8 mouse cellular contexts compared by ENCODE assay signal in genomic region chr7:102066363-102066762, GRCm38 (mm10). TPM values are rescaled to one million over a fixed set of nuclear protein-coding genes. Genes with fewer than 3 reads are reported as not detected.
DNase-seq lines count a peak whose midpoint lies in the region; ATAC-seq lines count a peak whose summit lies in the region.

No protein-coding gene starts in this region.

- intact Hi-C loops in heart, postnatal 14 days (cut with DNase I), result no loop called here

- H3K27me3 ChIP-seq in heart, embryonic 14.5 days (ENCODE audit: control insufficient read depth, insufficient read depth, low read length), result no peaks in the 10 kb centered on the region
- H3K27me3 ChIP-seq in hindbrain, embryonic 13.5 days, result no peaks in the 10 kb centered on the region
- H3K27me3 ChIP-seq in midbrain, embryonic 12.5 days, result no peaks in the 10 kb centered on the region

- 68% methylated on average over 6 of the region's 6 CpGs for WGBS in heart, embryonic 14.5 days
- 83% methylated on average over 6 of the region's 6 CpGs for WGBS in hindbrain, embryonic 13.5 days
- 83% methylated on average over 6 of the region's 6 CpGs for WGBS in midbrain, embryonic 12.5 days

- H3K9me3 ChIP-seq in heart, embryonic 14.5 days (ENCODE audit: control insufficient read depth, low read length), result no peaks in the 10 kb centered on the region
- H3K9me3 ChIP-seq in hindbrain, embryonic 13.5 days, result no peaks in the 10 kb centered on the region
- no peaks in the 10 kb centered on the region for H3K9me3 ChIP-seq in midbrain, embryonic 12.5 days

- peaks cover 5 to 16% of the 10 kb centered on the region in 2 experiments; a peak in 3 of 4 replicates for H3K4me1 ChIP-seq in heart, embryonic 14.5 days (ENCODE audit: control insufficient read depth in 2 of 2, insufficient read depth in 2 of 2, low read length in 2 of 2)
- peaks cover 33% of the 10 kb centered on the region for H3K4me1 ChIP-seq in hindbrain, embryonic 13.5 days (replicated peaks)
- H3K4me1 ChIP-seq in midbrain, embryonic 12.5 days, result peaks cover 22% of the 10 kb centered on the region

- no peak for ATAC-seq in heart, embryonic 14.5 days (ENCODE audit: insufficient number of reproducible peaks, insufficient read depth, low FRiP score, low read depth)
- ATAC-seq in hindbrain, embryonic 13.5 days (ENCODE audit: low FRiP score), result no peak
- ATAC-seq in midbrain, embryonic 12.5 days (ENCODE audit: low FRiP score, low read depth), result no peak
- ATAC-seq in monocyte, adult 5-6 weeks (replicated peaks; ENCODE audit: insufficient number of reproducible peaks, low FRiP score, low TSS enrichment, poor library complexity, severe bottlenecking), result no peak

- H3K4me3 ChIP-seq in heart, embryonic 14.5 days (ENCODE audit: control insufficient read depth in 1 of 2, insufficient read depth in 1 of 2, low read depth in 1 of 2, low read length in 2 of 2), result peak overlapping the region; percentile 15 to 74
- peak overlapping the region; percentile 79 for H3K4me3 ChIP-seq in hindbrain, embryonic 13.5 days
- peak overlapping the region; percentile 66 for H3K4me3 ChIP-seq in midbrain, embryonic 12.5 days

- no peak overlapping the region for H3K27ac ChIP-seq in heart, embryonic 14.5 days (replicated peaks in 1 of 2; ENCODE audit: control insufficient read depth in 1 of 2, insufficient read depth in 1 of 2, low read depth in 2 of 2, low read length in 2 of 2)
- H3K27ac ChIP-seq in hindbrain, embryonic 13.5 days, result no peak overlapping the region
- H3K27ac ChIP-seq in midbrain, embryonic 12.5 days (replicated peaks), result no peak overlapping the region

- H3K4me2 ChIP-seq in heart, embryonic 14.5 days (ENCODE audit: low read length), result peak overlapping the region; percentile 78
- peak overlapping the region; percentile 83 for H3K4me2 ChIP-seq in hindbrain, embryonic 13.5 days
- peak overlapping the region; percentile 72 for H3K4me2 ChIP-seq in midbrain, embryonic 12.5 days (replicated peaks)

- H3K36me3 ChIP-seq in heart, embryonic 14.5 days (ENCODE audit: control insufficient read depth, insufficient read depth, low read length), result peaks cover 12% of the 10 kb centered on the region
- H3K36me3 ChIP-seq in hindbrain, embryonic 13.5 days, result peaks cover 4% of the 10 kb centered on the region
- H3K36me3 ChIP-seq in midbrain, embryonic 12.5 days, result no peaks in the 10 kb centered on the region; the same call in 1 of the 2 replicates

- H3K9ac ChIP-seq in heart, embryonic 14.5 days (ENCODE audit: low read length), result peak overlapping the region; percentile 80
- H3K9ac ChIP-seq in hindbrain, embryonic 13.5 days, result peak overlapping the region; percentile 83
- H3K9ac ChIP-seq in midbrain, embryonic 12.5 days (replicated peaks), result peak overlapping the region; percentile 67; the same call in 1 of the 2 replicates

- no peak for DNase-seq in heart, postnatal 14 days
- DNase-seq in R1 (ENCODE audit: low read depth, low spot score), result peak; percentile 30
- no peak for DNase-seq in spleen, postnatal 4 days (ENCODE audit: low spot score in 2 of 2)
- no peak for DNase-seq in embryo, embryonic 10.5 days (ENCODE audit: low spot score)

RNA-seq across cellular contexts. Expression of gene Xntrpc, which starts 0.8 kb away (rescaled TPM):
- polyA plus RNA-seq in heart, embryonic 14.5 days (2014; fragmentation: Nextera tagmentation; extraction: Ambion mirVana), result 0.78 and 1.1 TPM in 2 replicates
- total RNA-seq in heart, postnatal 14 days (2021), result under 1 TPM; 0.61 to 0.84 TPM
- 1.2 and 1.4 TPM in 2 replicates for polyA plus RNA-seq in hindbrain, embryonic 13.5 days (2015; fragmentation: Nextera tagmentation; extraction: Ambion mirVana)
- 1.3 and 2.2 TPM in 2 replicates for polyA plus RNA-seq in midbrain, embryonic 12.5 days (2016; fragmentation: Nextera tagmentation; extraction: Ambion mirVana)
- total RNA-seq in monocyte, adult 5-6 weeks (2017), result 0.87 TPM in 1 of 3 replicates, not detected in the others

RNA-seq across cellular contexts. Expression of gene Xndc1, which starts 1.1 kb away (rescaled TPM):
- 14.9 and 16.2 TPM in 2 replicates for polyA plus RNA-seq in heart, embryonic 14.5 days (2014; fragmentation: Nextera tagmentation; extraction: Ambion mirVana)
- 10 to 100 TPM in 1 of 2 experiments, 1 to 10 TPM in 1; 8.9 to 10.2 TPM for total RNA-seq in heart, postnatal 14 days (2021)
- polyA plus RNA-seq in hindbrain, embryonic 13.5 days (2015; fragmentation: Nextera tagmentation; extraction: Ambion mirVana), result 28.0 and 28.8 TPM in 2 replicates
- polyA plus RNA-seq in midbrain, embryonic 12.5 days (2016; fragmentation: Nextera tagmentation; extraction: Ambion mirVana), result 43.0 and 43.3 TPM in 2 replicates
- 10.8 to 18.4 TPM (median 13.2 TPM) in 3 replicates for total RNA-seq in monocyte, adult 5-6 weeks (2017)

RNA-seq across cellular contexts. Expression of gene Rnf121, which starts 1.1 kb away (rescaled TPM):
- 16.2 and 16.9 TPM in 2 replicates for polyA plus RNA-seq in heart, embryonic 14.5 days (2014; fragmentation: Nextera tagmentation; extraction: Ambion mirVana)
- total RNA-seq in heart, postnatal 14 days (2021), result 10 to 100 TPM; 19.8 to 21.5 TPM
- 31.2 and 32.8 TPM in 2 replicates for polyA plus RNA-seq in hindbrain, embryonic 13.5 days (2015; fragmentation: Nextera tagmentation; extraction: Ambion mirVana)
- polyA plus RNA-seq in midbrain, embryonic 12.5 days (2016; fragmentation: Nextera tagmentation; extraction: Ambion mirVana), result 28.9 and 29.0 TPM in 2 replicates
- total RNA-seq in monocyte, adult 5-6 weeks (2017), result 13.5 to 24.5 TPM (median 15.9 TPM) in 3 replicates

RNA-seq across cellular contexts. Expression of gene Trpc2, which starts 16.6 kb away (rescaled TPM):
- not detected in 2 replicates for polyA plus RNA-seq in heart, embryonic 14.5 days (2014; fragmentation: Nextera tagmentation; extraction: Ambion mirVana)
- under 1 TPM; 0.63 to 0.69 TPM for total RNA-seq in heart, postnatal 14 days (2021)
- polyA plus RNA-seq in hindbrain, embryonic 13.5 days (2015; fragmentation: Nextera tagmentation; extraction: Ambion mirVana), result 0.25 and 0.49 TPM in 2 replicates
- 0.86 TPM in 1 of 2 replicates, not detected in the other for polyA plus RNA-seq in midbrain, embryonic 12.5 days (2016; fragmentation: Nextera tagmentation; extraction: Ambion mirVana)
- 0.29 to 0.43 TPM in 2 of 3 replicates, not detected in the other for total RNA-seq in monocyte, adult 5-6 weeks (2017)

RNA-seq across cellular contexts. Expression of gene Art1, which starts 35.2 kb away (rescaled TPM):
- 3.7 and 3.9 TPM in 2 replicates for polyA plus RNA-seq in heart, embryonic 14.5 days (2014; fragmentation: Nextera tagmentation; extraction: Ambion mirVana)
- 100 to 1,000 TPM; 131 to 158 TPM for total RNA-seq in heart, postnatal 14 days (2021)
- polyA plus RNA-seq in hindbrain, embryonic 13.5 days (2015; fragmentation: Nextera tagmentation; extraction: Ambion mirVana), result 0.22 and 0.26 TPM in 2 replicates
- polyA plus RNA-seq in midbrain, embryonic 12.5 days (2016; fragmentation: Nextera tagmentation; extraction: Ambion mirVana), result 0.42 and 0.46 TPM in 2 replicates
- not detected in 3 replicates for total RNA-seq in monocyte, adult 5-6 weeks (2017)
